Mouse (Mus musculus): ENCODE measurements around the gene Slc43a3.

DNA sequence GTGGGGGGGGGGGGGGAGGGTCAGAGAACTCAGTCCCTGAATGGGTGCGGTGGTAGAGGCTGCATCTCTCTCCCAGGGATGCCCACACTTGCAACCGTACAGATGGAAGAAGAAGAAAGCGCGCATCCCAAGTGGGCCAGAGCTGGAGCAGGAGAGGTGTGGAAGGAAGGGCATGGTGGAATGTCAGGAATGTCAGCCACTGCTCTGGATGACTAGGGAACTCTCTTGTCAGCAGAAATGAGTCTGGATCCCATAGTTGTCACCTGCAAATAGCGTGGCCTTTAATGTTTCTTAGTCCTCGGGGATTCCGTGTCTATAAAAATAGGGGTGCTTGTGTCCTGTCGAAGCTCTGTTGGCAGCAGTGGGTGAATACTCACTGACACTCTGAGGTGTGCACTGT, 66.2 kb downstream of the Slc43a3 start:
- TF ChIP-seq POLR2A (IDR thresholded peaks at IDR 0.05; ENCODE audit: low read depth, low read length) (no peak), CTCF (conservative IDR thresholded peaks at IDR 0.05; ENCODE audit: insufficient read depth, insufficient read length, low read depth, low read length) (no peak)

Data from kidney, adult 2 months (tissue).